Mouse (Mus musculus) lung, adult 2 months (tissue): ENCODE data around the gene Ppp1r15a. TPM values are rescaled to one million over a fixed set of nuclear protein-coding genes. Genes with fewer than 3 reads are reported as not detected.
A peak's percentile ranks its signal among the peaks of the same experiment; 100 is the strongest.
"Not testable (repeated sequence)": the region's sequence is repeated elsewhere in the genome, so short reads cannot be mapped to it uniquely, and the experiment has no call there.

Experiments
- DNase-seq: peaks from one replicate; pipeline ENCODE4 v3.0.0; 2022
- H3K4me1 ChIP-seq: fragments of 200-500 bp; 2 replicates; pipeline ENCODE4 v1.6.1; 2011; ENCODE audit warnings: low read length; ENCODE audit not compliant: control insufficient read depth, insufficient read depth
- H3K4me3 ChIP-seq: fragments of 200-500 bp; replicated peaks from 2 replicates; pipeline ENCODE3; 2011; ENCODE audit warnings: low read depth, mild to moderate bottlenecking, control low read depth, low read length; ENCODE audit errors: extremely low read depth
- CTCF ChIP-seq: fragments of 200-500 bp; IDR thresholded peaks from 2 replicates; pipeline ENCODE4 v1.5.1; 2011; ENCODE audit warnings: mild to moderate bottlenecking, low read length, control low read depth; ENCODE audit not compliant: insufficient read depth
- POLR2A ChIP-seq: fragments of 200-500 bp; IDR thresholded peaks from 2 replicates; pipeline ENCODE4 v1.6.1; 2011; ENCODE audit warnings: low read depth, mild to moderate bottlenecking, control low read depth, low read length, borderline replicate concordance; ENCODE audit errors: extremely low read depth
- WGBS: fragments of 180-500 bp; shearing (Covaris S2); methylation state at CpG from one replicate; pipeline ENCODE4 v1.1.7; 2018; 5-methylcytosine and 5-hydroxymethylcytosine counted together
- polyA plus RNA-seq: library from polyadenylated mRNA; depleted of rRNA; stranded (reverse); fragments of >200 nt; gene quantifications from 2 replicates; pipeline ENCODE4 v1.2.3, GENCODE M21; 2012

Ppp1r15a gene
- polyA plus RNA-seq, 1 experiment: 58.6 TPM

DNA sequence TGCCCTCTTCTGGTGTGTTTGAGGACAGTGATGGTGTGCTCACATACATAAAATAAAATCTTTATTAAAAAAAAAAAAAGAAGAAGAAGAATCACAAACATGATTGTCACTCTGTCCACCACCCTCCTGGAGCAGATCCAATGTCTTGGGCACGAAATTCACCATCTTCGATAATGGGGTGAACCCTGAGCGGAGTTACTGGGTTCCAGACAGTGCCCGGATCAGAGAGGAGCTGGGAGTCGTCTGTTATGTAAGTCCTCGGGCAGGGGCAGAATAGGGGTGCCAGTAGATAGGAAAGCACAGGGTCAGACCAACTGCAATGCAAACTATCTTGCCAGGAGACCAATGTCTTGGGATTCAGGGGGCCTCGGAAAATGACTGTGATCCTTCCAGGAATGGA is 5.5 kb downstream of the Ppp1r15a start:
- TF ChIP-seq CTCF: no peak
- no peak for TF ChIP-seq POLR2A
- WGBS: 91% methylated on average over 7 of the region's 7 CpGs
- no peak overlapping the region for H3K4me3 ChIP-seq
- H3K4me1 ChIP-seq: peaks cover 18% of the 10 kb centered on the region
- DNase-seq: no peak

DNA sequence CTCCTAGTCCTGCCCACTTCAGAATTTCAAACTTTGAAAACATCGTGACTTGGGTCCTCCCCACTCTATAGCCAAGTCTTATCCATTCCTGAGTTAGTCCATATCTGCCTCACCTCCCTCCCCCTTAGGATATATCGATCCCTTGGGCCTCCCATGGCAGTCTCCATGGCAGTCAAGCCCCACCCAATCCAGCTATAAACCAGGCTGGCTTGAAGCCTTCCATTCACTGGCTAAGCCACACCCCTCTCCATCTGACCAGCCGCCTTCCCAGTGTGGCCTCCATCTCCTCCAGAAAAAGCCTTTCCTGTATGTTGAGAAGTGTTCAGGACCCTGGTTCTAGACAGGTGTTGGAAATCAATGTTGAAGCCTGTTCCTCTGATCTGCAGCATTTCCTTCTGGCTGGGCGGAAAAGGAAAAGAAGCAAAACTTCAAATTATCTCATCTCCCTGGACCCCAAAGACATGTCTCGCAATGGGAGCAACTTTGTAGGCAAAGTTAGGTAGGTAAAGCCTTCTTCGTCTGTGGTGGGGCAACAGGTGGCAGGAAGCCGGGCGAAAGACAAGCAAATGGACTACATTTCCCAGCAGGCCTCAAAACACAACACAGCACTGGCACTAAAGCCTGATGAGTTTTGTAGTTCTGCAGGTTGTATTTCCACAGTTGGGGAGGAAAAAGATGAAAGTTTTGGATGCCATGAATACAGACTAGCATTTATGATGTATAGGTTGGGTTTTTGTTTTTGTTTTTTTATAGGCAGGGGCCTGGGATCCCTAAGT is 6.5 kb downstream of the Ppp1r15a start:
- no peak for DNase-seq
- TF ChIP-seq POLR2A (no peak), CTCF (no peak)
- Histone ChIP-seq H3K4me3 (no peak overlapping the region), H3K4me1 (peaks cover 12% of the 10 kb centered on the region)
- WGBS: 69% methylated on average over 8 of the region's 8 CpGs

DNA sequence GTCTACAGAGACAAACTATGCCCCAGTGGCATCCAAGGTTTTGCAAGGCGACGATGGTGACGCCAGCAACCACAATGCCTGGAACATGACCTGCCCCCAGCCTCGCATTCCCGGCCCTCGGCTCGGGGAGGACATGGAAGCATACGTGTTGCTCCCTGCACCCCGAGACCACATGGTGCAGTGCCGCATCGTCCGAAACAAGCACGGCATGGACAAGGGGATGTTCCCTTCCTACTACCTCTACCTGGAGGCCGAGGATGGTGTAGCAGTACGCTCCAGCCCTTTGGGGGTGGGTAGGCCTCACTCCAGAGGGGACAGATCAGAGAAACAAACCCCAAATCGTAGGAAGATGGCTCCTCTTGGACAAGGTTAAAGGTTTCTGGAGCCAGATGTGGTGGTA is 7.5 kb downstream of the Ppp1r15a start:
- DNase-seq: no peak
- TF ChIP-seq POLR2A: no peak
- TF ChIP-seq CTCF: no peak
- Histone ChIP-seq H3K4me1 (peaks cover 10% of the 10 kb centered on the region), H3K4me3 (no peak overlapping the region)
- 93% methylated on average over 16 of the region's 16 CpGs for WGBS

DNA sequence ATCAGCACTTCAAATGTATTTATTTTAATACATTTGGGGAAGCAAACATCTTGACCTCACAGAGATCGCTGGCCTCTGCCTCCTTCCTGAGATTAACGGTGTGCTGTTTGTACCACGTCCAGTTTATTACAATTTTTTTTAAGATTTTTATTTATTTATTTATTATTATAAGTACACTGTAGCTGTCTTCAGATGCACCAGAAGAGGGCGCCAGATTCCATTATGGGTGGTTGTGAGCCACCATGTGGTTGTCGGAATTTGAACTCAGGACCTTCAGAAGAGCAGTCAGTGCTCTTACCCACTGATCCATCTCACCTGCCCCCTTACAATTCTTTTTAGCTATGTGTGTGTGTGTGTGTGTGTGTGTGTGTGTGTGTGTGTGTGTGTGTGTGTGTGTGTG is 9.2 kb downstream of the Ppp1r15a start:
- H3K4me3 ChIP-seq, DNase-seq, H3K4me1 ChIP-seq: not testable (repeated sequence)
- WGBS: 52% methylated on average over 5 of the region's 5 CpGs

DNA sequence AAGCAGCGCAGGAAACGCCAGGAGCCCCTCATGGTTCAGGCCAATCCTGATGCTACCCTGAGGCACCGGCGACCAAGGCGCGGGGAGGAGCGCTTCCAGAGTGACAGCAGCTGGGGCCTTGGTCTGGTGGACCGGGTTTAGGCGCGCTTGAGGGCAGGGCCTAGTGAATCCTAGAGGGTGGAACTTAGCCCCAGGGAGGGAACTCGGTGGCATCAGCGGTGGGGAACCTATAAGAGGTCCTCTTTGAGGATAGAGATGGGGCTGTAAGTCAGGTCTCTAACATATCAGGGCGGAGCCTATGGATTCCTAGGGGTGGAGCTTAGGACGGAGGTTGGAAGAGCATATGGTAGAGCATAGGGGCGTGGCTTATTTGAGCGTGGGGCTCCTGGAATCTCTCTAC is 10.6 kb downstream of the Ppp1r15a start:
- DNase-seq: no peak
- no peaks in the 10 kb centered on the region for H3K4me1 ChIP-seq
- WGBS: 45% methylated on average over 16 of the region's 16 CpGs
- H3K4me3 ChIP-seq: no peak overlapping the region
- TF ChIP-seq CTCF: no peak
- no peak for TF ChIP-seq POLR2A

DNA sequence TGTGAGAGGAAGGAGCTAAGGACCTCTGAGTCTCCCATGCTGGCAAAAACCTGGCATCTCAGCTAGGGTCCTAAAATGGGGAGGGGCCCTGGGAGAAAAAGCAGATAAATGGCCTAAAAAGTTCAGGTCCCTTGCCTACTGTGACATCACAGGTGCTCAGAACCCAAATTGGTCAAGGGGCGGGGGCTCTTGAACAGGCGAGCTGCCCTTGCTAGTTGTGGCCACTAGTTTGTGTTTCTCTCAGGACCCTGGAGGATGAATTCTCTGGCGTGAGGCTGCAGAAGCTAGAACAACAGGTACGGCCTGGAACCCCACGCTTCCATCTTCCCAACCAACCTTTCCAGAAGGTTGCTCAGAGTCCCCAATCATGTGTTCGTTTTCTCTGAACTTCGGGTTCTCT is 11.7 kb downstream of the Ppp1r15a start:
- Histone ChIP-seq H3K4me3 (no peak overlapping the region), H3K4me1 (peaks cover 2% of the 10 kb centered on the region; the same call in 1 of the 2 replicates)
- WGBS: 79% methylated on average over 7 of the region's 7 CpGs
- DNase-seq: no peak
- TF ChIP-seq CTCF (no peak), POLR2A (no peak)

DNA sequence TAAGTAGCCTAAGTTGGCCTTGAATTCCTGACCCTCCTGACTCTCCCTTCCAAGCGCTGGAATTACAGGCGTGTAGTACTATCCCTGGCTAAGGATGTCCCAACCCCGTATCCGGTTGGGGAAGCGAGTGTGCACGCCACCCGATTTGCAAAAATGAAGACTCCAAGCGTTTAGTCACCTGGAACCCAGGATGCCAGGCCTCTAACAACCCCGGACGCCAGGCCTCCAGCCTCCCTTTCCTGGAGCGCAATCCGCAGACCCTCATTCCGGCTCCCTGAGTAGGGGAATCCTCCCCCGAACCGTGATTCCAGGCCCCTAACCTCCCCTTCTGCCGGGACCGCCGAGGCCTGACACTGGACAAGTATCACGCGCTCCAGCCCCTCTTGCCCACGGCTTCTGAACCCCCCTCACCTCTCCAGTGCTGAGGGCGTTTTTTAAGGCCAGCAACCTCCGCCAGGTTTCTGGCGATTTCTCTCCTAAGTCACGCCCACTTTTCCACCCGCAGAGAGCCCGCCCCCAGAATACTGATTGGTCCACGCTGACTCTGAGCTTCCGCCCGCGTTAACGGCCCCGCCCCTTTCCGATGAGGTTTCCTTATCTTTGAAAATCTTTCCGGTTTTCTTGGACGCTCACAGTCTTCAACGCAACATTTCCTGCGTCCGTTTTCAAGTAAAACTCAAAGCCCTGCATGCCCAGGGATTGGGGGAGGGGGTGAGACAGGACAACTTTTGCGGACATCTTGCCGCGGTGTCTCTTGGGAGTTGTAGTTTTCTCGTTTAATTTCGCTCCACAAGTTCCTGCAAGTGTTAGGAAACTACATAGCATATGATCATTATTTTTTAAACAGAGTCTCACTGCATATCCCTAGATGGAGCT is 15.9 kb downstream of the Ppp1r15a start, which contains the start of gene Nucb1:
TSS of gene Nucb1 (minus strand) at position 495 of the 876 bp plus-strand sequence.
- TF ChIP-seq CTCF (no peak), POLR2A (peak; percentile 69; the same call in 1 of the 2 replicates)
- DNase-seq: peak; percentile 93
- H3K4me1 ChIP-seq: peaks cover 11% of the 10 kb centered on the region
- WGBS: under 1% methylated on average over 44 of the region's 44 CpGs
- peak within 1 kb of the TSS; percentile 94 for H3K4me3 ChIP-seq

DNA sequence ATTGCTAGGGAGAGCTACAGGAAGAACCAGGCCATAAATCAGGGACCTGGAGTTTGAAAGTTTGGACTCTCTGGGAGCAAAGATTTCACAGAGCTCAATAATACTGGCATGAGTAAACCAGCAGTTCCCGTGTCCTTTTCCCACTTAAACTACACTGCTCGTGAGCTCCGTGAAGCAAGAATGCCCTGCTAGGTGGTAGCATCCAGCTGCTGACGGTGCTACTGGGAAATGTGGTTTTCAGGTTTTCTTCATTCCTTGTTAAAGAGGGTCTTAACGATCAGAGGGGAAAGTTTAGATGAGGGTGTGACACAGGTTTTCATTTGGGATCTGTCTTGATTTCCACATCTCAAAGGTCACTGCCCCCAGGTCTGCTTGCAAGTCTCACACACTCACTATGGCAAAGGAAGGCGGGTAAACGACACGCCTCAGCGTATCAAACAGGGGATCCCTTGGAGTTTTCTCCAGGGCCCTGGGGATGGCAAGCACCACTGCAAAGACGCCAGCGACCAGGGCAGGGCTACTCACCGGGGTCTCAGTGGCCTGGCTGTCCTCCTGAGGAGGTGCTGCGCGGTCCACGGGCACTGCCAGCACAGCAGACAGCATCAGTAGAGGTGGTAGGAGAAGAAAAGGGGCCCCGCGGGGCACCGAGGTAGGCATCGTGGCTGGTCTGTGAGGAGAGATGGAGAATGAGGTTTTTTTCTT is 16.7 kb downstream of the Ppp1r15a start:
- no peak for TF ChIP-seq POLR2A
- no peak for TF ChIP-seq CTCF
- H3K4me1 ChIP-seq: peaks cover 11% of the 10 kb centered on the region
- H3K4me3 ChIP-seq: peak overlapping the region; percentile 94
- DNase-seq: no peak
- 19% methylated on average over 19 of the region's 19 CpGs for WGBS

DNA sequence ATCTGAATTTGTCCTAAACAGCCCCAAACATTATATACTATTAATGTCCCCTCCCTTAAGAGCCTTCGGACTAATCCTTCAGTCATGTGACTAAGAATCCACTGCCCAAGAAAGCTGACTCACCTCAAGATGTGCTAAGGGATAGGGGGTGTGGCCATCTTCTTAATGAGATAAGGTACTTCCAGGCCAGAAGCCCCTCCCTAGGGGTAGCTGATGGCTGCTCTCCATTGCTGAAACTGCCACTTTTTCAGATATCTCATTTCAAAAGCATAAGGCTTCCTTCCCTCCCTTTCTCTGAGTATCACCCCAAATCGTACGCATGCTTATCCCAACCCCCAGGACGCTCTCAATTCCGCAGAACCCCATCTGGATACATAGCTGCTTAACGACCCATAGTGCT is 17.5 kb downstream of the Ppp1r15a start:
- DNase-seq: no peak
- TF ChIP-seq CTCF (no peak), POLR2A (no peak)
- no peak overlapping the region for H3K4me3 ChIP-seq
- peaks cover 11% of the 10 kb centered on the region for H3K4me1 ChIP-seq
- 79% methylated on average over 6 of the region's 6 CpGs for WGBS

DNA sequence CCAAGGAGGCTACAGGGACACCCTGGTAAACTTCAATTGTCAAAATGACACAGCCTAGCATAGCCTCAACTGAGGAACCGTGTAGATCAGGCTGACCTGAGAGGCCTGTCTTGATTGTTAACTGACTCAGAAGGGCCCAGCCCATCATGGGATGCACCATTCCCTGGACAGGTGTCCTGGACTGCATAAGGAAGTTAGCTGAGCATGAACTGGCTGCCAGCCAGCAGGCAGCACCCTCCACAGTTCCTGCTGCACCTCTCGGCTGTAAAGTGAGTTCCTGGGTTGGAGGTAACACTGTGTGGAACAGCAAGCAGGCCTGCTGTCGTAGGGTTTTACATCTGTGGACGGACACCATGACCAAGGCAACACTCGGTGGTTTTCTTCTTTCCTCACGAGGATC is 18.5 kb downstream of the Ppp1r15a start:
- no peak for DNase-seq
- WGBS: 74% methylated on average over 6 of the region's 6 CpGs
- Histone ChIP-seq H3K4me3 (no peak overlapping the region), H3K4me1 (peaks cover 11% of the 10 kb centered on the region)
- TF ChIP-seq POLR2A (no peak), CTCF (no peak)
